8 mouse cellular contexts compared by ENCODE assay signal in genomic region chr5:66619195-66619594, GRCm38 (mm10). TPM values are rescaled to one million over a fixed set of nuclear protein-coding genes. Genes with fewer than 3 reads are reported as not detected.
DNase-seq lines count a peak whose midpoint lies in the region; ATAC-seq lines count a peak whose summit lies in the region.

No protein-coding gene starts in this region.

- H3K4me2 ChIP-seq in heart, embryonic 15.5 days = peak overlapping the region; percentile 88
- peak overlapping the region; percentile 80 for H3K4me2 ChIP-seq in embryonic facial prominence, embryonic 13.5 days
- H3K4me2 ChIP-seq in hindbrain, embryonic 15.5 days = peak overlapping the region; percentile 67
- H3K4me2 ChIP-seq in midbrain, embryonic 14.5 days (ENCODE audit: low read length) = peak overlapping the region; percentile 72

- no peak overlapping the region for H3K9ac ChIP-seq in heart, embryonic 15.5 days
- no peak overlapping the region for H3K9ac ChIP-seq in embryonic facial prominence, embryonic 13.5 days
- H3K9ac ChIP-seq in hindbrain, embryonic 15.5 days = no peak overlapping the region
- H3K9ac ChIP-seq in midbrain, embryonic 14.5 days (replicated peaks; ENCODE audit: low read length) = no peak overlapping the region

- 0 out of 2 replicates have a peak overlapping the region, but pooled peaks have one; percentile 47 for H3K27ac ChIP-seq in heart, embryonic 15.5 days
- H3K27ac ChIP-seq in embryonic facial prominence, embryonic 13.5 days = 0 out of 2 replicates have a peak overlapping the region, but pooled peaks have one; percentile 96
- H3K27ac ChIP-seq in hindbrain, embryonic 15.5 days (replicated peaks) = peak overlapping the region; percentile 95
- peak overlapping the region; percentile 97 for H3K27ac ChIP-seq in midbrain, embryonic 14.5 days (replicated peaks; ENCODE audit: low read depth, low read length)

- peak overlapping the region; percentile 92 for H3K4me3 ChIP-seq in heart, embryonic 15.5 days
- H3K4me3 ChIP-seq in embryonic facial prominence, embryonic 13.5 days = peak overlapping the region; percentile 82; the same call in 1 of the 2 replicates
- peak overlapping the region; percentile 89 for H3K4me3 ChIP-seq in hindbrain, embryonic 15.5 days
- H3K4me3 ChIP-seq in midbrain, embryonic 14.5 days (replicated peaks; ENCODE audit: low read depth, low read length) = peak overlapping the region; percentile 95; the same call in 1 of the 2 replicates

- WGBS in heart, embryonic 15.5 days = 29% methylated on average over 11 of the region's 11 CpGs
- 27% methylated on average over 11 of the region's 11 CpGs for WGBS in embryonic facial prominence, embryonic 13.5 days
- 29% methylated on average over 11 of the region's 11 CpGs for WGBS in hindbrain, embryonic 15.5 days
- 29% methylated on average over 11 of the region's 11 CpGs for WGBS in midbrain, embryonic 14.5 days

- no peaks in the 10 kb centered on the region for H3K9me3 ChIP-seq in heart, embryonic 15.5 days (replicated peaks)
- no peaks in the 10 kb centered on the region for H3K9me3 ChIP-seq in embryonic facial prominence, embryonic 13.5 days
- no peaks in the 10 kb centered on the region for H3K9me3 ChIP-seq in hindbrain, embryonic 15.5 days
- H3K9me3 ChIP-seq in midbrain, embryonic 14.5 days (ENCODE audit: control insufficient read depth, low read length) = no peaks in the 10 kb centered on the region

- H3K4me1 ChIP-seq in heart, embryonic 15.5 days (replicated peaks) = peaks cover 38% of the 10 kb centered on the region
- peaks cover 42% of the 10 kb centered on the region for H3K4me1 ChIP-seq in embryonic facial prominence, embryonic 13.5 days
- H3K4me1 ChIP-seq in hindbrain, embryonic 15.5 days (replicated peaks) = peaks cover 39% of the 10 kb centered on the region
- peaks cover 35% of the 10 kb centered on the region for H3K4me1 ChIP-seq in midbrain, embryonic 14.5 days (ENCODE audit: control insufficient read depth, insufficient read depth, low read length)

- no peak for DNase-seq in heart, adult 18-20 months
- no peak for DNase-seq in midbrain, embryonic 14.5 days
- no peak for DNase-seq in left cerebral cortex, postnatal 14 days (ENCODE audit: low spot score in 2 of 2)
- no peak for DNase-seq in thymus, postnatal 4 days

- no peak for ATAC-seq in heart, embryonic 15.5 days (replicated peaks; ENCODE audit: insufficient number of reproducible peaks, insufficient read depth, low FRiP score, low read depth)
- ATAC-seq in embryonic facial prominence, embryonic 13.5 days (ENCODE audit: insufficient number of reproducible peaks, insufficient read depth, low FRiP score, low TSS enrichment, low read depth) = no peak
- no peak for ATAC-seq in hindbrain, embryonic 15.5 days (ENCODE audit: low FRiP score, low read depth)
- ATAC-seq in midbrain, embryonic 14.5 days (ENCODE audit: low FRiP score, low TSS enrichment) = no peak
- ATAC-seq in activated CD4-positive, CD25-positive, alpha-beta regulatory T cell, adult 4 months = no peak

- intact Hi-C loops in left cerebral cortex, postnatal 14 days (cut with DNase I) = loop anchor here (2.0 to 5.0 kb wide), 4 partner anchors 102 to 357 kb away; no protein-coding TSS in a partner anchor

- H3K27me3 ChIP-seq in heart, embryonic 15.5 days = no peaks in the 10 kb centered on the region
- no peaks in the 10 kb centered on the region for H3K27me3 ChIP-seq in embryonic facial prominence, embryonic 13.5 days
- H3K27me3 ChIP-seq in hindbrain, embryonic 15.5 days = no peaks in the 10 kb centered on the region
- H3K27me3 ChIP-seq in midbrain, embryonic 14.5 days (ENCODE audit: control insufficient read depth, insufficient read depth, low read length) = no peaks in the 10 kb centered on the region

- no peaks in the 10 kb centered on the region for H3K36me3 ChIP-seq in heart, embryonic 15.5 days
- no peaks in the 10 kb centered on the region for H3K36me3 ChIP-seq in embryonic facial prominence, embryonic 13.5 days
- no peaks in the 10 kb centered on the region for H3K36me3 ChIP-seq in hindbrain, embryonic 15.5 days
- no peaks in the 10 kb centered on the region for H3K36me3 ChIP-seq in midbrain, embryonic 14.5 days (ENCODE audit: control insufficient read depth, insufficient read depth, low read length)

RNA-seq across cellular contexts. Expression of gene Apbb2, which starts 0.6 kb away (rescaled TPM):
- 32.6 and 35.5 TPM in 2 replicates for polyA plus RNA-seq in heart, embryonic 15.5 days (2015; fragmentation: Nextera tagmentation; extraction: Ambion mirVana)
- total RNA-seq in heart, adult 18-20 months (2021) = 10 to 100 TPM; 45.5 to 46.5 TPM
- polyA plus RNA-seq in embryonic facial prominence, embryonic 13.5 days (2015; fragmentation: Nextera tagmentation; extraction: Ambion mirVana) = 74.1 and 77.4 TPM in 2 replicates
- polyA plus RNA-seq in hindbrain, embryonic 15.5 days (2015; fragmentation: Nextera tagmentation; extraction: Ambion mirVana) = 108 and 124 TPM in 2 replicates
- 99.9 and 116 TPM in 2 replicates for polyA plus RNA-seq in midbrain, embryonic 14.5 days (2014; fragmentation: Nextera tagmentation; extraction: Ambion mirVana)
- total RNA-seq in left cerebral cortex, postnatal 14 days (2021) = 10 to 100 TPM; 63.5 to 70.7 TPM
- 1 to 10 TPM in 1 of 2 experiments, not detected in 1; 5.0 TPM for polyA plus RNA-seq in activated CD4-positive, CD25-positive, alpha-beta regulatory T cell, adult 4 months (2017; shearing (Covaris generic))

RNA-seq across cellular contexts. Expression of gene Uchl1, which starts 56.7 kb away (rescaled TPM):
- 91.4 and 116 TPM in 2 replicates for polyA plus RNA-seq in heart, embryonic 15.5 days (2015; fragmentation: Nextera tagmentation; extraction: Ambion mirVana)
- total RNA-seq in heart, adult 18-20 months (2021) = 1 to 10 TPM; 8.3 to 8.4 TPM
- 65.0 and 94.3 TPM in 2 replicates for polyA plus RNA-seq in embryonic facial prominence, embryonic 13.5 days (2015; fragmentation: Nextera tagmentation; extraction: Ambion mirVana)
- polyA plus RNA-seq in hindbrain, embryonic 15.5 days (2015; fragmentation: Nextera tagmentation; extraction: Ambion mirVana) = 1,684 and 1,722 TPM in 2 replicates
- polyA plus RNA-seq in midbrain, embryonic 14.5 days (2014; fragmentation: Nextera tagmentation; extraction: Ambion mirVana) = 1,445 and 1,876 TPM in 2 replicates
- total RNA-seq in left cerebral cortex, postnatal 14 days (2021) = 1,000 to 10,000 TPM; 1,030 to 1,070 TPM
- polyA plus RNA-seq in activated CD4-positive, CD25-positive, alpha-beta regulatory T cell, adult 4 months (2017; shearing (Covaris generic)) = not detected

Comparison
In these comparisons a context has a peak if more than half of its experiments do, and no peak if none do; other contexts are left out.
1. H3K27ac ChIP-seq: peak in every context shown above with its lines; median percentile 97 in midbrain, embryonic 14.5 days; 96 in embryonic facial prominence, embryonic 13.5 days; 95 in hindbrain, embryonic 15.5 days; 47 in heart, embryonic 15.5 days.
2. RNA of gene Uchl1, which starts 56.7 kb away (polyA plus RNA-seq): 1,684 to 1,722 TPM in hindbrain, embryonic 15.5 days, 1,445 to 1,876 TPM in midbrain, embryonic 14.5 days, 91.4 to 116 TPM in heart, embryonic 15.5 days and 65.0 to 94.3 TPM in embryonic facial prominence, embryonic 13.5 days; not detected in activated CD4-positive, CD25-positive, alpha-beta regulatory T cell, adult 4 months; every median in the first group is over 10 times any median in the second.
3. Peak in every context shown above with its lines, with median percentiles within 50 percentile points of each other: H3K4me2 ChIP-seq and H3K4me3 ChIP-seq.